Mouse (Mus musculus) E14TG2a.4 (cell line): ENCODE measurements around the gene Hnrnpa0.

ENCODE experiments used
- CTCF ChIP-seq: conservative IDR thresholded peaks from 2 replicates; pipeline ENCODE4 v1.5.1; 2014; ENCODE audit warnings: low read length
- POU5F1 ChIP-seq: IDR thresholded peaks from 2 replicates; pipeline ENCODE4 v1.6.1; 2014; ENCODE audit warnings: low read length, borderline replicate concordance

- TF ChIP-seq CTCF (no peak), POU5F1 (no peak)
Observed at GRCm38 (mm10) chr13:58090643-58091042, 37.7 kb downstream of the Hnrnpa0 start.
